Mouse (Mus musculus) monocyte, adult 59 days (primary cell): Measurements from ENCODE around the gene Rcn2. TPM values are rescaled to one million over a fixed set of nuclear protein-coding genes. Genes with fewer than 3 reads are reported as not detected.

Experiments used
- total RNA-seq, 2 experiments: library from RNA; stranded (reverse); gene quantifications; one replicate each; pipeline ENCODE4 v1.2.4; 2023

The Rcn2 gene
- 10 to 100 TPM; 14.8 to 15.9 TPM for total RNA-seq

DNA sequence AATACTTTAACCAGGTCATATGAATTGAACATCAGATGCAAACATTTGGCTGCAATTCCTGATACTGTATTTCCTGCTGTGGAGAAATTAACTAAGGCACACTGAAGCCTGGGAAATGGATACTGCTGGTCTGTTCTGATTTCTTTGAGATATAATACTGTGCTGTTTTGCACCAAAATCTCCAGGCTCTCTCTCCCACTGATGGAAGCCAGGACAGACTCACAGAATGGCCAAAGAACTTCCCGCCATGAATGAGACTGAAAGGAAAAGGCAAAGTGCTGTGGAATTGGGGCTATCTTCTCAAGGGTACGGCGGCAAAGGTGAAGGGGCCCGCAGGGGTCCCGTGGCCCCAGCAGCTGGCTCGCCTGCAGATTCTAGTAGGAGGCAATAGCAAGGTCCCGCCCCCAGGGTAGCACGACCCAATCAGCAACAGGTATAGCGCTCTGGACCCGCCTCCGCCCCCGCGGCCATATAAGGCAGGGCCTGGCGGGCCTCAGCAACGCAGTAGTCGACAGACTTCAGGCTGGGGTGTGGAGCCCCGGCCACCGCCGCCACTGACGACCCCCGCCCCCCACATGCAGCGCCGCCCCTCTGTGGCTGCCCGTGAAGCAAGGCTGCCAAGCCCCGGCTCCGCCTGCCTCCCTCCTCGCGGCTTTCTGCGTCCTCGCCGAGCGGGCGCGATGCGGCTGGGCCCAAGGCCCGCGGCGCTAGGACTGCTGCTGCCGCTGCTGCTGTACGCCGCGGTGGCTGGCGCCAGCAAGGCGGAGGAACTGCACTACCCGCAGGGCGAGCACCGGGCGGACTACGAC is at the start of gene Rcn2:
Rcn2 (plus strand) TSS at position 474 of the 809 bp plus-strand sequence.

DNA sequence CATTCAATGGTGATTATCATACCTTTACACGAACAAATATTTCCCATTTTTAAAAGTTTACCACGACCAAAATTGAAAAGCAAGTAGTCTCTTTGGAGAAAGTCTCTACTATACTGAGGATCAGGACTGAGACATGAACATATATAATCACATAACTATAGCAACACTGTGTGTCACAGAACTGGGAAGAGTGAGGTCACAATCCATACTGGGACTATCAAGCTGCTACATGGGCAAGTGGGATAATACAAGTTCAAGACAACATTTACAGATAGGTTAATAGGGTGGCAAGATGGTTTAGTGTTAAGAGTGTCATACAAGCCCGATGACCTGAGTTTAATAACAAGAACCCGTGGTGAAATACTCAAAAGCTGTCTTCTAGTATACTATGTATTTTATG is 31.2 kb upstream of the Rcn2 start, which contains the start of gene 4930563M21Rik:
4930563M21Rik (minus strand) TSS at position 101 of the 400 bp plus-strand sequence.

DNA sequence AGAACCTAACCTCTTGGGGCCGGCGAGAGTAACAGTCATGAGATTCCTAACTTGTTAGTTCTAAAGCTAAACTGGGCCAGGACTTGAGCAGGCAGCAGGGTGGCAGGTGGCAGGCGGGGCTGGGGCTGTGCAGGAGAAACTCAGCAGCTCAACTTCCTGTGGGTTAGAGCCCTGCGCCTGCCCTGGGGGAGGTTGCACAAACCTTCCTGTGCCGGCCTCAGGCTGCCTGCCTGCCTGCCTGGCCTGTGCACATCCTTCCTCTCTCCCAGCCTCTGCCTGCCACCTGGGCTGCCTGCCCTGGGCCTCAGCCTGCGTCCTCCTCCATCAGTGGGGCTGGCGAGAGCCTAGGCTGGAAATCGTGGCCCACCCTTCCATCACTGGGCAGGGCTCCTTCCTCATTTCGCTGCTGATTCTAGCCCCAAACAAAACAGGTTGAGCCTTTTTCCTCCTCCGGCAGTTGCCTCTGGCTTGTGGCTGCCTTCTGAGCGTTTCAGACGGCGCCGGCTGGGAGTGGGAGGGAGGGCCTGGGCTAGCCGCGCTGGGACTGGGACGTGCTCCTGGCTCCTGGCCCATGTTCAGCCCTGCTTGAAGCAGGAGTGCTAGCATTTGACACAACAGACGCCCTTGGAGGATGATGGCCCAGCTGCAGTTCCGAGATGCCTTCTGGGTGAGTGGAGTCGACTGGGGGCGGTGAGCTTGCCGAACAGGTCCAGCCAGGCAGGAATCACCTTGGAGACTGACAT is 48.3 kb downstream of the Rcn2 start, which contains the start of gene Pstpip1:
Pstpip1 (plus strand) TSS at position 185 of the 743 bp plus-strand sequence.

Other genes starting within 250 kb of the Rcn2 start
- 10 to 100 TPM; 11.8 to 13.2 TPM for gene Scaper, start 103.7 kb upstream of the Rcn2 start, total RNA-seq
- gene 4930563M21Rik, start 31.3 kb upstream of the Rcn2 start, total RNA-seq, result not detected
- gene Pstpip1, start 48.1 kb downstream of the Rcn2 start, total RNA-seq, result 100 to 1,000 TPM; 191 to 207 TPM
- 10 to 100 TPM; 22.4 to 26.5 TPM for gene Tspan3, start 123.6 kb downstream of the Rcn2 start, total RNA-seq